Mouse (Mus musculus): Measurements from ENCODE around the gene Gm8005.
"Not testable (repeated sequence)": the region's sequence is repeated elsewhere in the genome, so short reads cannot be mapped to it uniquely, and the experiment has no call there.

The Gm8005 gene

GRCm38 (mm10) chr14:42439573-42439972, at the start of gene Gm8005:
Gene Gm8005, minus strand, starts transcription at chr14:42439673.
- DNase-seq = not testable (repeated sequence)

DNA sequence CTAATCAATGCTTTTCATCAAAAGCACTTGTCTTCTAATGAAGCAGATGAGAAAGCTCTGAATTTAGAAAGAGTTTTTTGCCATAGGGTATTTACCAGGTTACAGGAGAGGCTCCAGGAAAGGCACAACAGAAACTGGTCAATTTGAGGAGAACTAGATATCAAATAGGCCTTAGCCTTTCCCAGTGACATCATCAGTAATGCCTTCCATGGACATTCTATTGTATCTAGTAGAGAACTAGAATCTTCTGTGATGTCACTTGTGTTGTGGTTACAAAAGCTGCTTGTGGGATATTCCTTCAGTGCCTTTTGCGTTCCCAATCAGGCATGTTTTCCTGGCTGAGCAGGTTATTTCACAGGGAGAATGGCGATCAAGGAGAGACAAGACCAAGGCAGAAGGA, 24.1 kb upstream of the Gm8005 start, which contains the start of gene Gm8011:
Gm8011 (plus strand) TSS at position 301 of the 400 bp plus-strand sequence.
- DNase-seq = not testable (repeated sequence)
